Mouse (Mus musculus): Measurements from ENCODE around the gene Them7. TPM values are rescaled to one million over a fixed set of nuclear protein-coding genes. Genes with fewer than 3 reads are reported as not detected.

Them7 gene
- polyA plus RNA-seq, 1 experiment from 2014 or later: 1.4 TPM

DNA sequence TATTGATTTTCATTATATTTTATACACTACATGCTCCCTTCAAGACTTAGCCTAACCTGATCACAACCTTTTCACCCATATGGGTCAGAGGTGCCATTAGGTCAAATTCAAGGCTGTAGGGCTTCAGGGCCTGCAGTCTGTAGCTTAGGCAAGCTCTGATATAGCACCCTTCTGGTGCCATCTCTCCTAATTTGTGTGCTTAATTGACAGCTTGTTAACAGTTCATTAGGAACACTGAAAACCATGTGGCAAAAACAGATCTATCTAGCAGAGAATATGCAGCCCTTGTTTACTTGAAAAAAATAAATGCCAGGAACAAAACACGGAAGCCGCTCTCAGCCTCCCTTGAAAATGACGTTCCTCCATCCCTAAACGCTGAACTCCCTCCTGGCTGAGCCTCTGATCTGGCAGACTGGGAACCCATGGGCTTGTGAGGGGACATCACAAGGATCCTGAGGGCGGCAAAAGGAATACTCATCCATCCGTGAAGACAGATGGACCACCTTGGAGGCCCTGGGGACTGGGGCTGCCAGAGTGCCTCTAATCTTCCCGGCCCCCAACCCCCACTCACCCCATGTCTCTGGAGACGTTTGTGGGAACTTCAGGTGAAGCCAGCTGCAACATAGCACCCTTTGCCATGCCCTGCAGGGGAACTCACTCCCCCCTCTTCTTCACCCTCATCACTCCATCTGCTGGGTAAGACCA, 113.2 kb downstream of the Them7 start:
- H3K4me1 ChIP-seq (ENCODE audit: control insufficient read depth, insufficient read depth, low read length): no peaks in the 10 kb centered on the region
- ATAC-seq: no peak
- H3K4me2 ChIP-seq (ENCODE audit: low read depth, low read length): no peak overlapping the region
- H3K4me3 ChIP-seq (ENCODE audit: low read length): no peak overlapping the region
- no peaks in the 10 kb centered on the region for H3K36me3 ChIP-seq (ENCODE audit: control insufficient read depth, insufficient read depth, low read length)
- 37% methylated on average over 8 of the region's 8 CpGs for WGBS
- no peaks in the 10 kb centered on the region for H3K9me3 ChIP-seq (ENCODE audit: control insufficient read depth, low read length)
- no peak overlapping the region for H3K9ac ChIP-seq (ENCODE audit: low read depth, low read length)
- no peaks in the 10 kb centered on the region for H3K27me3 ChIP-seq (replicated peaks; ENCODE audit: control insufficient read depth, insufficient read depth, low read length)
- no peak overlapping the region for H3K27ac ChIP-seq (ENCODE audit: low read length)

DNA sequence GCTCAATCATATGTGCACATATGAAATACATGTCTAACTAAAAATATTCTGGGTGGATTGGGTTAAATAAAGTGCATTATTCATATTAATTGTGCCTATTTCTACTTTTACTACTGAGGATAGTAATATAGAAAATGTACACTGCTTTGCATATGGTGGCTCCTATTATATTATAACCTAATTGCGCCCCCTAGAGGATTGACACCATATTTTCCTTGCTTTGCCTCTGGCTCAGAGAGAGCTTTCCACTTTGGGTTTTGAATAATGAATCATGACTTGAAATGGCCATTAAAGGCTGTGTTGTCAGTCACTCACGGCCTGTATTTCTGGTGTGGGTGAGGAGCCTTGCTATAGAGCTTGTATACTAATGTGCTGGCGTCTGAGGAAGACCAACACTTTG, 115.9 kb downstream of the Them7 start:
- Histone ChIP-seq H3K27me3 (replicated peaks; ENCODE audit: control insufficient read depth, insufficient read depth, low read length) (no peaks in the 10 kb centered on the region), H3K27ac (ENCODE audit: low read length) (no peak overlapping the region), H3K36me3 (ENCODE audit: control insufficient read depth, insufficient read depth, low read length) (no peaks in the 10 kb centered on the region), H3K4me1 (ENCODE audit: control insufficient read depth, insufficient read depth, low read length) (no peaks in the 10 kb centered on the region), H3K4me3 (ENCODE audit: low read length) (no peak overlapping the region), H3K4me2 (ENCODE audit: low read depth, low read length) (no peak overlapping the region), H3K9ac (ENCODE audit: low read depth, low read length) (no peak overlapping the region), H3K9me3 (ENCODE audit: control insufficient read depth, low read length) (no peaks in the 10 kb centered on the region)
- WGBS: 65% methylated on average over 3 of the region's 3 CpGs
- ATAC-seq: no peak

DNA sequence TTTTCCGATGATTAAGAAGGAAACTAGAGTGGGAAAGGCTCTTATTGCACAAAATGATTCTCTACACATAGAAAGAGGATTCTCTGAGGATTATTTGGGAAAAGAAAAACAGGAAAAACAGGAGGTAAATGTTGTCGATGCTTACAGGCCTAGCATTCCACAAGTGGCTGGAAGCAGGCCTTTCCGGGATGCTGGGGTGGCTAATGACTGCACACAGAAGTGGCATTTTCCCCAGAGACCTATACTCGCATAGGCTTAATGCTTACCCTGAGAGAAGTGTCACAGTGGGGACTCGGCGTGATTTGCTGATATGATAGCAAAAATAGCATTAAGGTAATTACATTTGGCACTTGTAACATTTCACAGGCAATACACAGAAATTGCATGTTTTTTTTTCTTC, 124.8 kb downstream of the Them7 start:
- WGBS: 81% methylated on average over 6 of the region's 6 CpGs
- Histone ChIP-seq H3K36me3 (ENCODE audit: control insufficient read depth, insufficient read depth, low read length) (no peaks in the 10 kb centered on the region), H3K4me1 (ENCODE audit: control insufficient read depth, insufficient read depth, low read length) (no peaks in the 10 kb centered on the region), H3K9me3 (ENCODE audit: control insufficient read depth, low read length) (no peaks in the 10 kb centered on the region), H3K4me2 (ENCODE audit: low read depth, low read length) (no peak overlapping the region), H3K27me3 (replicated peaks; ENCODE audit: control insufficient read depth, insufficient read depth, low read length) (no peaks in the 10 kb centered on the region), H3K9ac (ENCODE audit: low read depth, low read length) (no peak overlapping the region), H3K4me3 (ENCODE audit: low read length) (no peak overlapping the region), H3K27ac (ENCODE audit: low read length) (no peak overlapping the region)
- ATAC-seq: no peak

DNA sequence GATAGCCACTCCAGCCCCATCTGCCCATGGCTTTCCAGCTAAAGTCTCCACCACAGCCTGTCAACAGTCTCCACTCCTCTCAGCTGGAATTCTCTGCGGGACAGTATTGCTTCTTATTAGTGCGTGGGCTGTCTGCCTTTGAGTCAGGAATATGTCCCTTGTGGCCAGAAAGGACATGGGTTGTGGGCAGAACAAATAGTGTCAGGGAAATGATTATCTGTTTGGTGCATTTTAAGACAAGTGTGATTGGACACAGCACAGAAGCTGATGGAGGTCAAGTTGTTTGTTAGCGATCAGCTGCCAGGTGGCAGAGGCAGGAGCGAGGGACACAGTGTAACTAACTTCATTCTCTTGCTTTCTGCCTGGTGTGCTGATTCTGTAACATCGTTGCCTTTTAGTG, 132.7 kb downstream of the Them7 start:
- 77% methylated on average over 5 of the region's 5 CpGs for WGBS
- no peaks in the 10 kb centered on the region for H3K27me3 ChIP-seq (replicated peaks; ENCODE audit: control insufficient read depth, insufficient read depth, low read length)
- no peaks in the 10 kb centered on the region for H3K4me1 ChIP-seq (ENCODE audit: control insufficient read depth, insufficient read depth, low read length)
- H3K9ac ChIP-seq (ENCODE audit: low read depth, low read length): no peak overlapping the region
- H3K36me3 ChIP-seq (ENCODE audit: control insufficient read depth, insufficient read depth, low read length): no peaks in the 10 kb centered on the region
- H3K27ac ChIP-seq (ENCODE audit: low read length): no peak overlapping the region
- no peaks in the 10 kb centered on the region for H3K9me3 ChIP-seq (ENCODE audit: control insufficient read depth, low read length)
- H3K4me3 ChIP-seq (ENCODE audit: low read length): no peak overlapping the region
- no peak for ATAC-seq
- no peak overlapping the region for H3K4me2 ChIP-seq (ENCODE audit: low read depth, low read length)

DNA sequence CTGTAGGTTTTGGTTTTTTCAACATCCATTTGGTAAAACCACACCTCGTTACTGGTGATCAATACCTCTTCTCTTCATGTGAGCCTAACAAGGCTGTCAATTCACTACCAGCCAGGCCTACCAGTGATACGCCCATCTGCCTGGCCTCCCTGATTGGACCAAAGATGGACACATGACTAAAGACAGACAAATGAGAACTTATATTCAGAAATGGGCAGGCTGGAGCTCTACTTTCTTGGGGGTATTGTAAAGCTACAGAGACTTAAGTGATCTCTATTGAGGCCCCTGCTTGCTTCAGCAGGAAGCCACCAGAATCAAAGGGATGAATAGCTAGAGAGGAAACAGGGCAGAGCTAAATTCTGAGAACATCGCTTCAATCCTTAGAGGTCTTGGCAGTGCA, 133.9 kb downstream of the Them7 start:
- WGBS: 91% methylated on average over 3 of the region's 3 CpGs
- H3K27me3 ChIP-seq (replicated peaks; ENCODE audit: control insufficient read depth, insufficient read depth, low read length): no peaks in the 10 kb centered on the region
- H3K27ac ChIP-seq (ENCODE audit: low read length): no peak overlapping the region
- H3K4me2 ChIP-seq (ENCODE audit: low read depth, low read length): no peak overlapping the region
- no peak overlapping the region for H3K4me3 ChIP-seq (ENCODE audit: low read length)
- ATAC-seq: no peak
- H3K9ac ChIP-seq (ENCODE audit: low read depth, low read length): no peak overlapping the region
- H3K4me1 ChIP-seq (ENCODE audit: control insufficient read depth, insufficient read depth, low read length): no peaks in the 10 kb centered on the region
- no peaks in the 10 kb centered on the region for H3K36me3 ChIP-seq (ENCODE audit: control insufficient read depth, insufficient read depth, low read length)
- H3K9me3 ChIP-seq (ENCODE audit: control insufficient read depth, low read length): no peaks in the 10 kb centered on the region

DNA sequence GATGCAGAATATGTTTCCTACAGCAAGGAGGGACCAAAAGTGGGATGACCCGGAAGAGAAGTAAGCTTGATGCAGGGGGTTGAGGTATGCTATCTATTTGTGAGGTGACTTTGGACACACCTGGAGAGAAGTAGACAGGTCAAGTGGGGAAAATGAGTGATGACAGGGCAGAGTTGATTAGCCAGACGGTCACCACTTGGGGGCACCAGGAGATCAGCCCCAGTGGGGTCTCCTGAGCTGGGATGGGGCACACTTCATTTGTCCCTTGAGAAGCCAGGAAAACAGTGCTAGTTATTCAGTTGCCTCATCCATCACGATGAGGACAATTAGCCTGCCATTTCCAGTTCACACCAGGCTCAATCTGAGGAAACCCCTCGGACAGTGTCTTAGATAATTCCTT, 143.5 kb downstream of the Them7 start:
- no peak overlapping the region for H3K9ac ChIP-seq (ENCODE audit: low read depth, low read length)
- H3K4me3 ChIP-seq (ENCODE audit: low read length): no peak overlapping the region
- H3K9me3 ChIP-seq (ENCODE audit: control insufficient read depth, low read length): no peaks in the 10 kb centered on the region
- no peaks in the 10 kb centered on the region for H3K4me1 ChIP-seq (ENCODE audit: control insufficient read depth, insufficient read depth, low read length)
- no peak for ATAC-seq
- no peaks in the 10 kb centered on the region for H3K36me3 ChIP-seq (ENCODE audit: control insufficient read depth, insufficient read depth, low read length)
- no peaks in the 10 kb centered on the region for H3K27me3 ChIP-seq (replicated peaks; ENCODE audit: control insufficient read depth, insufficient read depth, low read length)
- no peak overlapping the region for H3K4me2 ChIP-seq (ENCODE audit: low read depth, low read length)
- no peak overlapping the region for H3K27ac ChIP-seq (ENCODE audit: low read length)
- 38% methylated on average over 4 of the region's 4 CpGs for WGBS

DNA sequence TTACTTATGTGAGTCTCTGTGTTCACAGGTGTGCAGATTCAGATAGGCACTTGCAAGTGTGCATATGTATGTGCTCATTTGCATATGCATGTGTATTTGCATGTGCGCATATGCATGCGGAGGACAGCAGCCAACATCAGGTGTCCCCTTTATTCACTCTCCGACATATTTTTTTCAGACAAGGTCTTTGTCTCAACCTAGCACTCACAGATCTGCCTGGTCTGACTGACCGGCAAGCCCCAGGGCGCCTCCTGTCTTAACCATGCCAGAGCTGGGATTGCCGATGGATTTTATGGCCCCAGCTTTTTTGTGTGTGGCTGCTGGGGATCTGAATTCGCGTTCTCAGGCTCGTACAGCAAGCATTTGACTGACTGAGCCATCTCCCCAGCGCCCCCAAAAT, 146.1 kb downstream of the Them7 start:
- peak overlapping the region; percentile 6; the same call in 1 of the 2 replicates for H3K4me2 ChIP-seq (ENCODE audit: low read depth, low read length)
- H3K4me3 ChIP-seq (ENCODE audit: low read length): no peak overlapping the region
- WGBS: 12% methylated on average over 10 of the region's 10 CpGs
- no peaks in the 10 kb centered on the region for H3K9me3 ChIP-seq (ENCODE audit: control insufficient read depth, low read length)
- no peak overlapping the region for H3K9ac ChIP-seq (ENCODE audit: low read depth, low read length)
- no peak overlapping the region for H3K27ac ChIP-seq (ENCODE audit: low read length)
- no peak for ATAC-seq
- H3K36me3 ChIP-seq (ENCODE audit: control insufficient read depth, insufficient read depth, low read length): no peaks in the 10 kb centered on the region
- H3K27me3 ChIP-seq (replicated peaks; ENCODE audit: control insufficient read depth, insufficient read depth, low read length): no peaks in the 10 kb centered on the region
- no peaks in the 10 kb centered on the region for H3K4me1 ChIP-seq (ENCODE audit: control insufficient read depth, insufficient read depth, low read length)

DNA sequence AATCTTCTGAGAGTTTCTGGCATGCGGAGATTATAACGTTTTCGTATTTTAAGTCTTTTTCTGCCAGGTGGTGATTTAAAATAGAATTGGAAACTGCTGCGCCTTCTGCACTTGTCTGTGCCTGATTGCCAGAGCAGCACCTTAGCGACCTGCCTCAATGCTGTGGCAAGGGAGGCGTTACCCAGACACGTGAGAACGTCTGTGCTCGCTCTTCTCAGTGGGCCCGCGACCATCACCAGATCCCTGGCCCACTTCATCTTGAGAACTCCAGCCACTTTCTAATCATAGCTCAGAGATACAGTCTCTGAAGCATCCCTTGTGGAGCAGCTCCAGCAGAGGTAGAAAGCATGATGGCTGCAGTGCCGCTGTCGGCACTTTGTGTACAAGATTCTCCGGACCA, 146.6 kb downstream of the Them7 start:
- H3K27ac ChIP-seq (ENCODE audit: low read length): no peak overlapping the region
- WGBS: 32% methylated on average over 14 of the region's 14 CpGs
- H3K9ac ChIP-seq (ENCODE audit: low read depth, low read length): no peak overlapping the region
- no peak overlapping the region; the same call in 1 of the 2 replicates for H3K4me2 ChIP-seq (ENCODE audit: low read depth, low read length)
- no peaks in the 10 kb centered on the region for H3K36me3 ChIP-seq (ENCODE audit: control insufficient read depth, insufficient read depth, low read length)
- no peak overlapping the region for H3K4me3 ChIP-seq (ENCODE audit: low read length)
- H3K4me1 ChIP-seq (ENCODE audit: control insufficient read depth, insufficient read depth, low read length): no peaks in the 10 kb centered on the region
- no peaks in the 10 kb centered on the region for H3K27me3 ChIP-seq (replicated peaks; ENCODE audit: control insufficient read depth, insufficient read depth, low read length)
- H3K9me3 ChIP-seq (ENCODE audit: control insufficient read depth, low read length): no peaks in the 10 kb centered on the region
- ATAC-seq: no peak

DNA sequence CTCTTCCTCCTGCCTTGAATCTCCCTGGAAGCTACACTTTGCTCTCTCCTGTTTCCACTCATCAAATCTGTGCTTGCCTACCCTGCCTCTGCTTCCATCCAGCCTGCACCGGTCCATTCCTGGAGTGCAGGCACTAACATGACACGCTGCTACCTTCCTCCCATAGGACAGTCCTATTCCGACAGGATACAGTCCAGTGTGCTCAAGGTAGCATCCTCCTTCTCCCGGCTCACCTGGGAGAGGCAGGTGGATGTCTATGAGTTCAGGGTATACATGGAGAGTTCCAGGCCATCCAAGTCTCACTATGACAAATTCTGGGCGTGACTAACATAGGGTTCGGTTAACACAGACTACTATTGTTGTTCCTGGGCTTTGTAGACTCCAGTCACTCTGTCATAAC, 148.0 kb downstream of the Them7 start:
- Histone ChIP-seq H3K4me1 (ENCODE audit: control insufficient read depth, insufficient read depth, low read length) (no peaks in the 10 kb centered on the region), H3K27me3 (replicated peaks; ENCODE audit: control insufficient read depth, insufficient read depth, low read length) (no peaks in the 10 kb centered on the region), H3K36me3 (ENCODE audit: control insufficient read depth, insufficient read depth, low read length) (no peaks in the 10 kb centered on the region), H3K27ac (ENCODE audit: low read length) (no peak overlapping the region), H3K4me3 (ENCODE audit: low read length) (no peak overlapping the region), H3K4me2 (ENCODE audit: low read depth, low read length) (no peak overlapping the region), H3K9me3 (ENCODE audit: control insufficient read depth, low read length) (no peaks in the 10 kb centered on the region), H3K9ac (ENCODE audit: low read depth, low read length) (no peak overlapping the region)
- WGBS: 92% methylated on average over 6 of the region's 6 CpGs
- ATAC-seq: no peak

DNA sequence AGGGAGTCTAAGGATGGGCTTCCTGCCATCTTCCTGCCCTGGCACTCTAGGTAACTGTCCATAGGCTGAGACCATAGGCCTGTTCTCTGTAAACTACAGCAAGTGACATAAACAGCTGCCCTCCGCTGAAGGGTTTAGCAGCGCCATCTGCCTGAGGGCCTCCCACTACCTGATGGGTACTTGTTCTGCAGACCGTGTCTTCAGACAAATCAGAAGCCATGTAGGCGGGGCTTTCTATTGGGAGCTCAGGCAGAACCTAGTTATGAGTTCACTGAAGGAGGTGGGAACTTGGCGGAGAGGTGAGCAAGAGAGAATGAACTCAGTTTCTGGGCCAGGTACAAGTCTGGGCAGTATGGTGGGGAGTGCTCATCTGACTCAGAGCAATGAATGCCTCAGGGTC, 148.6 kb downstream of the Them7 start:
- H3K4me2 ChIP-seq (ENCODE audit: low read depth, low read length): no peak overlapping the region
- H3K27ac ChIP-seq (ENCODE audit: low read length): no peak overlapping the region
- WGBS: 78% methylated on average over 5 of the region's 5 CpGs
- ATAC-seq: no peak
- H3K9ac ChIP-seq (ENCODE audit: low read depth, low read length): no peak overlapping the region
- no peaks in the 10 kb centered on the region for H3K9me3 ChIP-seq (ENCODE audit: control insufficient read depth, low read length)
- H3K36me3 ChIP-seq (ENCODE audit: control insufficient read depth, insufficient read depth, low read length): no peaks in the 10 kb centered on the region
- no peaks in the 10 kb centered on the region for H3K27me3 ChIP-seq (replicated peaks; ENCODE audit: control insufficient read depth, insufficient read depth, low read length)
- H3K4me3 ChIP-seq (ENCODE audit: low read length): no peak overlapping the region
- H3K4me1 ChIP-seq (ENCODE audit: control insufficient read depth, insufficient read depth, low read length): no peaks in the 10 kb centered on the region
